Mouse (Mus musculus): ENCODE results near the gene 4933415F23Rik.
"Not testable (repeated sequence)": the region's sequence is repeated elsewhere in the genome, so short reads cannot be mapped to it uniquely, and the experiment has no call there.

The 4933415F23Rik gene

DNA sequence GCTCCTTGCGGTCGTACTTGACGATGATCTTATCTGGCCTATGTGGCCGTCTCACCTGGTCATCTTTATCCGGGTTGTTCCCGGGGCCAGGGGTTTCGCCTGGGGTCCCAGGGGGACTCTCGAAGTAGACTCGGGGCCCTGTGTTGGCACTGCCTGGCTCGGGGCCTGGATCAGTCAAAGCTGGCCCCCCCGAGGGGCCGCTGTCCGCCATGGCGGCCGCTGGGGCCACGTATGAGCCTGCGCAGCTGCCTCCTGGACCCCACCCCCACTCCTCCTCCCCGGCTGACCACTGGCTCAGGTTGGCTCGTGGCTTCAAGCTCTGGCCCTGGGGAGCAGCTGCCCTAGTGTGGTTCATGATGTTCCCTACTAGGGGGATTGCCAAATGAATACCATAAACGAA is at the start of gene 4933415F23Rik:
TSS of gene 4933415F23Rik (minus strand) at position 233 of the 400 bp plus-strand sequence.
- DNase-seq (ENCODE audit: low read depth, low spot score): no peak

GRCm38 (mm10) chr1:23151722-23152121 is 49.7 kb upstream of the 4933415F23Rik start:
- no peak for DNase-seq (ENCODE audit: low read depth, low spot score)

GRCm38 (mm10) chr1:23146198-23146873 is 44.3 kb upstream of the 4933415F23Rik start:
- no peak for DNase-seq (ENCODE audit: low read depth, low spot score)

DNA sequence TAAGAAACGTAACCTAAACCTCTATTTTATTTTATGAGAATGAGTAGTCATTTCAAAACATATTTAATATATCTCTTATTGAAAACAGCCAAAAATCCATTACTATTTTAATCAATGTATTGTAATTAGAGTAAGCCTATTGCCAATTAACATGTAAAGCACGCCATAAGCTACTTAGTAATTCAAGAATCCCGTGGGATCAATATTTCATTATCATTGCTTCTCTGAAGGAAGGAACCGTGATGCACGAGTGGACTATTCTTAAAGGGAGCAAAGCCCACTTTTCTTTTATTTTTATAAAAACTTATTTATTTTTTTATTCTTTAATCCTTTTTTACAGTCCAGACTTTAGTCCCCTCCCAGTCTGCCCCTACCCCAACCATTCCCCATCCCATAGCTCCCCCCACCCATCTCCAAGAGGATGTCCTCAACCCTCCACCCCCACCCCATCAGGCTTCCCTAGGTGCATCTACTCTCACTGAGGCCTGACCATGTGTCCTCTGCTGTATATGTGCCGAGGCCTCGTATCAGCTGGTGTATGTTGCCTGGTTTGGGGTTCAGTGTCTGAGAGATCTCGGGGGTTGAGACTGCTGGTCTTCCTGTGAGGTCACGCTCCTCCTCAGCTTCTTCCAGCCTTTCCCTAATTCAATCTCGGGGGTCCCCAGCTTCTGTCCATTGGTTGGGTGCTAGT is 39.2 kb upstream of the 4933415F23Rik start:
- no peak for DNase-seq (ENCODE audit: low read depth, low spot score)

DNA sequence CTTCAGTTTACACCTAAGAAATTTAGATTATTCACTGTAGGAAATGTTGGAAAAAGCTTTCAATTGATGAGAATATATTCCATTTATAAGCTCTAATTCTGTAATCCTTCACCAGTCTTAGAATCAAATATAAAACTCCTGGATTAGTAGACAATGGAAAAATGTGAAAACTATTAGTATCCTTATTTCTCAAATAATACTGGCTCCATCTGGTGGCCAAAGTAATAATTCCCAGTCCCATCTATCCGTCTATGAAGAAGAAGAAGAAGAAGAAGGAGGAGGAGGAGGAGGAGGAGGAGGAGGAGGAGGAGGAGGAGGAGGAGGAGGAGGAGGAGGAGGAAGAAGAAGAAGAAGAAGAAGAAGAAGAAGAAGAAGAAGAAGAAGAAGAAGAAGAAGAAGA is 38.5 kb upstream of the 4933415F23Rik start:
- DNase-seq (ENCODE audit: low read depth, low spot score): not testable (repeated sequence)

DNA sequence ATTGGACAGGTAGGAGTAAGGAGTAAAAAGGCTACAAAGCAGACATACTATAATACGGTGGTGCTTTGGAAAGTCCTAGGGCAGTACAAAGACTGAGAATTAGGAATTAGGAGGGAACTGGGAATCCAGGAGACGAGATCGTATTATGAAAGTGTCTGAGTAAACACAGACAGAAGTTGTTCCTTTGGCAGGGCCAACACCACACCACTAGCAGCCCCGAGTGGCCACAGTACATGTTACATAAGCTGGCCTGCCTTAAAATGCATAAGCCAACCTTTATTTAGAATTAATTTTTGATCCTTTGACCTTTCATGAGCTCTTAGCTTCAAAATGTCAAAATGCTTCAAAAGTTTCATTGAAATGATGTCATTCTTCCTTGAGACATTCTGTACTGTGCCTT is 18.8 kb upstream of the 4933415F23Rik start:
- DNase-seq (ENCODE audit: low read depth, low spot score): no peak

DNA sequence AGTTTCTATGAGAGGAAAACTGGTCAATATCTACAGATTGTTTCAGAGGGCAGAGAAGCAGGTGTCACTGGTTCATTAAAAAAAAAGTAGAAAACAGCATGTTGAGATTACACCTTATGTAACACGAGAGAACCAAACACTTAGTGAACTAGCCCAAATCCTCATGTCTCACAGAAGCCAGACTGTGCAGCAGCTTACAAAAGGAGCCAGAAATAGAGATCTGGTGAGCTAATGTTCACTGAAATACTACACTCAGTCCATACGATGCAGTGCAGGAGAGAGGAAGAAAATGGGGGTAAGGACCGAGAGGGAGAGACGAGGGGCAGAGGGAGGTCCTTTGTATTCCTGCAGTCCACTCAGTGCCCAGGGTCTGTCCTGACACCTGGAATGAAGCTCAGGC is 17.4 kb upstream of the 4933415F23Rik start:
- DNase-seq (ENCODE audit: low read depth, low spot score): no peak

DNA sequence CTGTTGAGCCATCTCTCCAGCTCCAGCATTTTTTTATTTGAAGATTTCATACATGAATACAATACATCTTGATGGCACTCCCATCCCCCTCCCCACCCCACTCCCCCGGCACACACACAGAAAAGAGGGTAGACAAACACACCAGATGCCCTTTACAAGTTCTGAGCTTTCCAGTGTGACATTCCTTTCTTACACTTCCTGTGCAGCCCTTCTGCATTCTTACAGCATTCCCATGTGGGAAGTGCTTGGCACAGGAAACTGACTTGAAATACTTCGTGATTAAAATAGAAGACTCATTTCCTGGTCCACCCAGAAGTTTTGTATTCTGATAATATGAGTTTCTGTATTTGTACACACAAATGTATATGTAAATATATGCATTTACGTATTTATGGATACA is 15.4 kb upstream of the 4933415F23Rik start:
- DNase-seq (ENCODE audit: low read depth, low spot score): no peak

DNA sequence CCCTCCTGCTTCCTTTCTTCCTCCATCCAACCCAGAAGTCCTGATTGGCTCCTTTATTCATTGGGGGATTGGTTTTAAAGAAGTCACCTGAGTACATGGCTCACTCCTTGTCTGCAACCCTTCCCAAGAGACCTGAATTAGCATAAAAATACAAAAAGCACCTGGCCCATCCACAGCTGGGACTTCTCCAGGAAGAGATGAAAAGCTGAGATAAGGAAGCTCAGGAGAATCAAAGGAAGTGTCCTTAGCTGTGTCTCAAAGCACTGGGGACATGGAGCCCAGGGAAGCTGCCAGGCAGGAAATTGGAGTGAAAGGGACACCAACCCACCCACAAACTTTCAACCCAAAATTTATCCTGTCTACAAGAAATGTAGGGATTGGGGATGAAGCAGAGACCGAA is 7.1 kb upstream of the 4933415F23Rik start:
- no peak for DNase-seq (ENCODE audit: low read depth, low spot score)

GRCm38 (mm10) chr1:23102881-23103280 is 828 bp upstream of the 4933415F23Rik start:
- DNase-seq (ENCODE audit: low read depth, low spot score): no peak

DNA sequence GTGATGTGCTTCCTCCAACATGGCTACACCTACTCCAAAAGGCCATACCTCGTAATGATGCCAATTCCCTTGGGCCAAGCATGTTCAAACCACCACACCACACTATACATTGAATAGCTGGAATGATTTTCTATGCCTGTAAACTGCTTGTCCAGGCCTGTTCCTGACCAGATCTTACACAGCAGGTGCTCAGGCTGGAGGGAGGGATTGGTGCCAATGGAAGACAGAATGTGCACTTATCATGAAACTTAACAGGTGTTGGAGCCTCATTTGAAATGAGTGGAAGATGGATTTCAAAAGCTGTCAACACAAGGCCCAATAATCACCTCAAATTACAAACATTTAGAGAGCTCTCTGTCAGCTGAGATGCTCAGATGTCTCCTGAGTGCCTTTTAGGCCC is 2.3 kb downstream of the 4933415F23Rik start:
- DNase-seq (ENCODE audit: low read depth, low spot score): no peak

DNA sequence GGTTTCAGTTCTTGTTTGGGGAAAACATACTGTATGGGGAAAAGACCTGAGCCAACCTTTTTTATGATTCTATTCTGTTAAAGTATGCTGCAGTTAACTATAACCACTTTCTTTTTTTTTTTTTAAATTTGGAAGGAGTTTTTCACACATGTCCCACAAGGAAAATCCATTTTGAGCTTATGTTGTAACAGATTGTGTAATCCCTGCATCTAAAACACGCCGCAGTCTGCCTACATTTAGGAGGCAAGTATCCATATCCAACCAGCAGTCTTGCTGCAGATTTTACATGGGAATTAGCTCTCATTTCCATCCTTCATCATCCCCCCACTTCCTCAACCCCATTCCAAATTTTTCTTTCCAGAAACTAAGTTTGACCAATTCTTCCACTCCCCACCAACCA is 3.6 kb downstream of the 4933415F23Rik start:
- DNase-seq (ENCODE audit: low read depth, low spot score): no peak

GRCm38 (mm10) chr1:23097996-23098395 is 4.1 kb downstream of the 4933415F23Rik start:
- no peak for DNase-seq (ENCODE audit: low read depth, low spot score)

- DNase-seq (ENCODE audit: low read depth, low spot score): no peak
These were observed 34.3 kb downstream of the 4933415F23Rik start for GRCm38 (mm10) chr1:23067715-23068114.

GRCm38 (mm10) chr1:23064717-23065475 is 37.2 kb downstream of the 4933415F23Rik start:
- DNase-seq (ENCODE audit: low read depth, low spot score): no peak

- DNase-seq (ENCODE audit: low read depth, low spot score): no peak
These were observed 38.1 kb downstream of the 4933415F23Rik start for GRCm38 (mm10) chr1:23063946-23064345.

GRCm38 (mm10) chr1:23061614-23062373 is 40.3 kb downstream of the 4933415F23Rik start:
- DNase-seq (ENCODE audit: low read depth, low spot score): peak; percentile 28

DNA sequence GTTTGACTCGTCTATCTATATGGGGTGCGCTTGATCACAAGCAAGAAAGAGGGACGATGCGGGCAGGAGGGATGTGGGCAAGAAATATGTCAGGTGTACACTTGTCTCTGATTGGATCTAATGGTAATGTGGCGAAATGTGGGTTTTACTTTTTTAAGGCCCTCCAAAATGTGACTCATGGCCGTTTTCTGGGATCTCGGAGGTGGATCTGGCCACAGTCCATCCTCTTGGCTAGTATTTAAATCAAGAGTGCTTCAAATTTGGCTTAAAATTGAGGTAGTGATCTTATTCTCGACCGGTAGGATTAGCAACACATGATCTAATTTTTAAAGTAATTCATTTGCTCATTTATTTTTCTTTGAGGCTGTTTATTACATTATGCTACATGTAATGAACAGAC is 42.0 kb downstream of the 4933415F23Rik start:
- DNase-seq (ENCODE audit: low read depth, low spot score): no peak
